Mouse (Mus musculus) common myeloid progenitor, adult 5-6 weeks (primary cell): ENCODE measurements around the gene Mchr1. TPM values are rescaled to one million over a fixed set of nuclear protein-coding genes. Genes with fewer than 3 reads are reported as not detected.
A peak's percentile ranks its signal among the peaks of the same experiment; 100 is the strongest.
"Not testable (repeated sequence)": the region's sequence is repeated elsewhere in the genome, so short reads cannot be mapped to it uniquely, and the experiment has no call there.

ENCODE experiments used
- ATAC-seq: replicated peaks from 2 replicates; pipeline ENCODE4 v1.8.0; 2016; ENCODE audit warnings: low read depth, mild to moderate bottlenecking, moderate TSS enrichment, inconsistent platforms; ENCODE audit not compliant: poor library complexity, severe bottlenecking
- total RNA-seq: library from RNA; stranded (forward); fragments of 200-1000, 187-1606 nt; gene quantifications from 2 replicates; pipeline ENCODE4 v1.2.3, GENCODE M21; 2017

Gene Mchr1
- total RNA-seq: not detected in 2 replicates

GRCm38 (mm10) chr15:81235086-81235920 lies at the start of gene Mchr1:
Mchr1 (plus strand) TSS chr15:81235499.
- ATAC-seq: peak; percentile 32; the same call in 1 of the 2 replicates

DNA sequence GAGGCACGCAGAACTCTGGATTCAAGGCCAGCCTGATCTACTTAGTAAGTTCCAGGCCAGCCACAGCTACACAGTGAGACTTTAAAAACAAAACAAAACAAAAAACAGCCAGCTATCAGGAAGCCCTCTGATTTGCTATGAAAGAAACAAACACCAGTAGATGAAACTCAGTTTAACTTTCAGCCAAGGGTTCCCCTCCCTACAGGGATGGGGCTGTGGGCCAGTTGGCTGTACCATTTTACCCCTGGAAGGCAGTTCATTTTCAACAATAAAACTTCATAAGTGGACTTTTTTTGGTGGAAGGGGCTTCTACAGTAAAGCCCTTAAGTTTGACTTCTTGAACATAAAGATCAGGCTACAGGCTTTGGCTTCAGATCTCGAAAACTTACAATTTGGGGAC lies 46.2 kb upstream of the Mchr1 start:
- no peak for ATAC-seq

DNA sequence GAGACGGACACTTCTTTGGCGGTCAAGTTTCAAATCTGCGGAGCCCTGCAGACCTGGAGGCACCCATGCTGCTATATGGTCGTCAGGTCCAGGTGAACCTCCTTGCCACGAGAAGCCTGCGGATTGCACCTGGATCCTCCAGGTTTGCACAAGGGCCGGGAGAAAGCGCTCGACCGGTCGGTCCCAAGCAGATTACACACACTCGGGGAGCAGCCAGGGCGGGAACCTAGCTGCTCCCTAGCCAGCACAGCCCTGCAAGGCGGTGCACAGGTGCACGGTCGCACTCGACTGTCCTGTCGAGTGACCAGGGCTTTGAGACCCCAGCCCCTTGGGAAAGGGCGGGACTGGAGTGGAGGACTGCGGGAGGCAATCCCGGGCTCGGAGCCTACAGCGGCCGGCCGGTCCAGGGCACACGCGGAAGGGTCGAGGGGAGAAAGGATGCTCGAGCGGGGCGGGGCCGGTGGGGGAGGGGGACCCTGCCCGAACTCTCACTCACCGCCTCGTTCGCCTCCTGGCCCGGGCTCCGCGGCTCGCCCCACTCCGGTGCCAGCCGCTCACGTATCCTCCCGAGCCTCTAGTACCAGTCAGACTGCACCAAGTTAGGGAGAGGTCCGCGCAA lies 45.2 kb upstream of the Mchr1 start:
- no peak; the same call in 1 of the 2 replicates for ATAC-seq

DNA sequence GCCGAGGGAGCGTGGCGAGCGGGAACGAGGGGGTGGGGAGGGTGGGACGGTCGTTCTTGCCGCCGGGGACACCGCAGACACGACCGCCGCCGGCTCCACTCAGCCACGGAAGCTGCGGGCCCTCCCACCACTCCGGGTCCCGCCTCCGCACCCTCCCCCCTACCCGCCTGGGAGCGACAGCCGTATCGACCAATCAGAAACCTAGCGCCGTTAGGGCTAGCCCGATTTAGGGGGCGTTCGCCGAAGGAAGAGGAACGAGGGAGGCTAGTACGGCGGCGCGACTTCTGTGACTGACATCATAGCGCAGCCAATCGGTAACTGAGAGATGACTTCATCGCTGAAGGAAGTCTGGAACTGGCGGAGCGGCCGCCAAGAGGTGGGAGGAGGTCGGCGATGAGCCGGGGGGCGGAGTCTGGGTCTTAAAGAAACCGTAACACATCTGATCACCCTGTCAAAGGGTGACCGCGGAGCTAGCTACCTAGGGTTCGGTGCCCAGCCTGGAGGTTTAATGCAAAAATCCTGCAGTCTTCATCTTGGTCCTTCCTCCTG lies 44.6 kb upstream of the Mchr1 start, which contains the start of gene Mrtfa:
Gene Mrtfa, minus strand, starts transcription at position 128 of the 549 bp plus-strand sequence.
- peak; percentile 98 for ATAC-seq

DNA sequence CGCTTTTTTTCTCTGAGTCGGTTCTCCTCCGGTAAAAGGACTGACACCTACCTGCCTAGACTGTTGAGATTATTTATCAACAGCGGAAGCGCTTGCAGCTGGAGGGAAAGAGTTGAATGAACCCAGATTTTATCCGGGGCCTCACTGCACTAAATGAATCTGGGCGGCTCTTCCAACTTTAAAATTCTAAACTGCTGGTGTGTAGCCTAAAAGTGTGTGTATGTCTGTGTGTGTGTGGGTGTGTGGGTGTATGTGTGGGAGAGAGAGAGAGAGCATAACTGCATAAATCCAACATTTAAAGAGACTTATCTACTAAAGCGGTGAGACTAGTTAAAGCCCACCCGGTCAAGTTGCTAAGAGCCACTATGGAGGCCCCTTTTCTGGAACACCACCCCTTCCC lies 44.0 kb upstream of the Mchr1 start:
- ATAC-seq: no peak

- ATAC-seq: no peak
Observed at GRCm38 (mm10) chr15:81192316-81192715, 43.0 kb upstream of the Mchr1 start.

DNA sequence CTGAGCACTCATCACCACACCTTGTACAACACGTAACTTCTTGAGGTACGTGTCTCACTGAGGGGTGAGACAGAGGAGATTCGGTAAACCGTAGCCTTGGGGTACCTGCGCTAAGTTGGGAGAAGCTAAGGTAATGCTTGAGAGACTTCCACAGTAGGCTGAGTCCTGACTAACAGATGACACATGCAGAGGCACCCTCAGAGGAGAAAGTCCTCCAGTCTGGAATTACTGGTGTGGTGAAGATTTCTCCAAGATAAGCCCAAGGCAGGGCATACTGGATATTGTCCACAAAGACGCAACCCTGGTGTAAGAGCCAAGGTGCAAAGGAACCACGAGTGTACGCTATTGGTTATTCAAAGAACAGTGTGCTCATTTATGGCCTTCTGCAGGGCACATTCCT lies 42.4 kb upstream of the Mchr1 start:
- no peak for ATAC-seq

DNA sequence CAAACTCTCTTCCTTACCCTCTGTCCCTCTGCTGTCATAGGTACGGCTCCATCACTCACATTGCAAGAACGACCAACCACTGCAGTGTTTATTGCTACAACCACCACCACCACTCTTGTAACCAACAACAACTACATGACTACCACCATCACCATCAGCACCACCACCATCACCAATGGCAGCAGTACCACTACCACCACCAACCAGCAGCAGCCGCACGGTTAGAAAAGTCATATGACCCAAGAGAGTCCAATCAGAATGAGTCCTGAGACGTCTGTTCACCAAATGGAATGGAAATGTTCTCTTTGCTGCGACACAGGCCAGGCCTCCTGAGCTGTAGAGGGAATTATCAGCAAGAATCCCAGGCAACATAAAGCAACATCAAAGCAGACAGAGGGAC lies 40.5 kb upstream of the Mchr1 start:
- no peak for ATAC-seq

- no peak for ATAC-seq
Observed at GRCm38 (mm10) chr15:81195447-81195846, 39.9 kb upstream of the Mchr1 start.

- no peak for ATAC-seq
Observed at GRCm38 (mm10) chr15:81197197-81197596, 38.1 kb upstream of the Mchr1 start.

- ATAC-seq: no peak
Observed at GRCm38 (mm10) chr15:81198447-81198846, 36.9 kb upstream of the Mchr1 start.

DNA sequence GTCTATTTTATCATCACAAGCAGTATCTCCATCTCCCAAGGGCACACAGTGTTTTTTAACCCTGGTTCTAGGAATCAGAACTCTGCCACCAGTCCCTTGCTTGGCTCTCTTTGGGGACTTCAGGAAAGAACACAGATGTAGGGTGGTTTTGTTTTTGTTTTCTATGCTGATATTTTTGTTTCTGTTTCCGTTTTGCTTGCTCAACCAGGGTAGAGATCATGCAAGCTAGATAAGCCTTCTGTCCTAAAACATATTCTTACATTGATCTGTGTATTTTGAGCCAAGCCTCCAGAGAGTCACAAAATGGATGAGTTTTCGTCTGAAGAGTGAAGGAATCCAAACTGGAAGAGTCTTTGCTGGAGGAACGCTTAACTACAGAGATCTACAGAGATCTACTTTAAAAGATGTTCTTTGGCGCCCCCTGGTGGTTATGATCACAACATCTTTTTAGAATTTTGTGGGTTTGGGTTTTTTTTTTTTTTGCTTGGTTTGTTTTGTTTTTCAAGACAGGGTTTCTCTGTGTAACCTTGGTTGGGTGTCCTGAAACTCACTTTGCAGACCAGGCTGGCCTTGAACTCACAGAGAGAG lies 35.8 kb upstream of the Mchr1 start:
- peak; percentile 66; the same call in 1 of the 2 replicates for ATAC-seq

DNA sequence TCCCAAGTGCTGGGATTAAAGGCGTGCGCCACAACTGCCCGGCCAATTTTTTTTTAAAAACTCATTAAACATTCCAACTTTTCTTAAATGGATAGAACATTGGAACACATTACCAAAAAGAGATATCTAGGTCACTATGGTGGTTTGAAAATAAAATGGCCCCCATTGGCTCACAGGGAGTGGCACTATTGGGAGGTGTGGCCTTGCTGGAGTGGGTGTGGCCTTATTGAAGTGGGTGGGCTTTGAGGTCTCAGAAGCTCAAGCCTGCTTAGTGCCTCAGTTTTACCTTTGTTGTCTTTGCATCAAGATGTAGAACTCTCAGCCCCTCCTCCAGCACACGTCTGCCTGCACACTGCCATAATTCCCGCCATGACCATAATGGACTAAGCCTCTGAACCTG lies 32.8 kb upstream of the Mchr1 start:
- no peak for ATAC-seq

GRCm38 (mm10) chr15:81210496-81210895 lies 24.8 kb upstream of the Mchr1 start:
- ATAC-seq: peak; percentile 69

- ATAC-seq: no peak
Observed at GRCm38 (mm10) chr15:81212976-81213375, 22.3 kb upstream of the Mchr1 start.

- ATAC-seq: no peak
Observed at GRCm38 (mm10) chr15:81216906-81217653, 18.2 kb upstream of the Mchr1 start.

DNA sequence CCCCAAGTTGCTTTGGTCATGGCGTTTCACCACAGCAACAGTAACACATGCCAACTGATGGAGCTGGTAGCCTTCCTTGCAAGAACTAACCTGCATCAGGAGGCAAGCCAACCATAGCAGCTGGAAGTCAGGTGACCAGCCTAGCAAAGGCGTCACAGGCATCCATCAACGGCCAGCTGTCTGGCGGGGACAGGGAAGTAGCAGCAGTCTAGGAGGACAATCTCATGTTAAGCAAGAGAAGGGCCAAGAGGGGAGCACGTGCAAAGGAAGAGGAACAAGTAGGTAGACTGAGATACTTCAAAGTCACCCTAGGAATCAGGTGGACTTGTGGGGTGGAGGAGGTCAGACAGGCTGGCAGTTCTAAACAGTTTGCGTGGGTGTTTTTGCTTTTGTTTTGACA lies 16.2 kb upstream of the Mchr1 start:
- ATAC-seq: peak; percentile 45; the same call in 1 of the 2 replicates

DNA sequence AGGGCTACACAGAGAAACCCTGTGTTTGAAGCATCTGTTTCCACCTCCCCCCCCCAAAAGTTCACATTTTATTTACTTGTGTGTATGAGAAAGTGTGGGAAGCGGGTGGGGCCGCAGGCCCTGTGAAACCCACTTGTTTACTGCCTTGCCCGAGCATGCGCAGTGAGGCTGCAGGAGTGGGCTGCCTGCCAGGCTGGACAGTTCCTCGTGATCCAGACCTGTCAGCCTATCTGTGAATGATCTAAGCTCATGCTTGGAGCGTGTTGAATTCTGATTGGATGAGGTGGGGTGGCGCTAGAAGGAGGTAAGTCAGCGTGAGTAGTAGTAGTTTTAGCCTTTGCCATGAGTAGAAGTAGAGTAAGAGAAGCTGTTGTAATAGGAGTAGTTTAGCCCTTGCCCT lies 15.2 kb upstream of the Mchr1 start:
- not testable (repeated sequence) for ATAC-seq

DNA sequence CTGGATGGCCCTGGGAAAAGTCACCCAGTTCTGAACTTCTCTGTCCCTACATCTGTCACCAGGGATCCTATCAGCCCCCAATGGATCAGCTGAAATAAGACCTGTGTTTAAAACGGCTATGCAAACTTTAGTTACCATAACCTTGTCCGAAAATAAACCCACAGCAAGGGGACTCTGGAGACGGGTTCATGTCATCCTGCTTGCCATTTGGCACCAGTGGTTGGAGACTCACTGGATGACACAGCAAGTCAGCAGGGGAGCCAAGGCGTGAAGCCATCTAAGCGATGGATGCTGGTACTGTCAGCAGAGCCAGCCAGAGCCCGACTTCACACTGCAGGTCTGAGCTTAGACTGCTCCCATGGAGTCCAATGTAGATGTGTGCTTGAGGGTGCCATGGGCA lies 13.9 kb upstream of the Mchr1 start:
- ATAC-seq: no peak

DNA sequence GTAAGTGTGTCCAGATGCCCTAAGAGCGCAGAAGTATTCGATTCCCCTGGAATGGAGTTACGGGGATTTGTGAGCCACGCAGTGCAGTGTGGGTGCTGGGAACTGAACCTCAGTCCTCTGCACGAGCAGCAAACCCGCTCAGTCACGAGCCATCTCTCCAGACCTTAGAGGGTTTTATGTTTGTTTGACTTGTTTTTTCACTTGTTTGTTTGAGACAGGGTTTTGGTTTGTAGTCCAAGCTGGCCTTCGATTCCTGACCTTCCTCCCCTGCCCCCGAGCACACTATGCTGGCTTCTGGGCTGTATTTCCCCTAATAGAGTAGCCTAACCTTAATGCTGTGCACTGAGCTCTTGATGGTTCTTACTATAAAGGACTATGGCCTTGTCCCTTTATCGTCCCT lies 10.3 kb upstream of the Mchr1 start:
- no peak for ATAC-seq
